Mouse (Mus musculus): Measurements from ENCODE around the gene Utp4. TPM values are rescaled to one million over a fixed set of nuclear protein-coding genes. Genes with fewer than 3 reads are reported as not detected.
"Not testable (repeated sequence)": the region's sequence is repeated elsewhere in the genome, so short reads cannot be mapped to it uniquely, and the experiment has no call there.

The Utp4 gene
- polyA plus RNA-seq, 1 experiment from 2014 or later: 22.8 TPM

DNA sequence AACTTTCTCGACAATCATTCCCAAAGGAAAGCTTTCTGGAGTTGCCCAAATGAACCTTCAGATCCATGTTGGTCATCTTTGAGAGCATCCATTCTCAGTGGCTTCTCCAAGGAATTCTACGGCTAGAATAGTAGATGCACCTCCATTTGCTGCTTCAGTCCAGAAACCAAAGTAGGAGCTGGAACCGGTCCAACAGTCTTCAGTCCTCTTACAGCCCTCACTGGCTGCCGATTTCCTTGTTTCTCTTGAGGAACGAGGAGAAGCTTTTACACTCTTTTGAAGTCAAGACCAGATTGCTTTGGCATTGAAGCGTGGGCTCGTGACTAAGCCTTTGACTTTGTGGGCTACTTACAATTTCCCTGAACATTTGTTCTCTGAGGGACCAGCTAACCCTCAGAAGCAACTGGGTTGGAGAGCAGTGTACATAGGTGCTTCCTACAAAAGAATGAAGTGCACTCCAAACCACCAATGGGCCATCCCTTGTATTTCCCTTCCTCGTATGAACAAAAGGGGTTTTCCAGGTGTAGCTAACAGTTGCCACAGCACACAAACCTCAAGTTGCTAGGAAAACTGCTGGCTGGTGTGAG, 13.2 kb upstream of the Utp4 start:
- 77% methylated on average over 8 of the region's 8 CpGs for WGBS
- H3K36me3 ChIP-seq (ENCODE audit: control insufficient read depth, insufficient read depth): peaks cover 50% of the 10 kb centered on the region

DNA sequence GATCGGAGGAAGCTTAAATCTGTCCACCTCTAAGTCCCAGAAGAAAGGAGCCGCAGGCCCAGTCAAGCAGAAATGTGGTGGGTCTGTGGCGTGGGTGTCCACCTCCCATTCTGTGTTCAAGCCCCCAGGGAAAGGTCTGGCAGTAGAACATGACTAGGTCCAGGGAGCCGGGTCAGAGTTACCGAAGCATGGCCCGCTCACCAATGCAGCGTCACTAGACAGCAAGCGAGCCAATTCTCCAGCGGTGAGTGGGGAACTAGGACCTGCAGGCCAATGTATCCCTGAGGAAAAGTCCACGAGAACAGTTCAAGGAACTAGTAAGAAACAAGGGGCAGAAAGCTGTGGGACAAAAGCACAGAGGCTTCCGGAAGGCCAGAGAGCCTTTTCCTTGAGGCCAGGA, 9.3 kb upstream of the Utp4 start:
- H3K9me3 ChIP-seq (ENCODE audit: control insufficient read depth); H3K4me3 ChIP-seq (ENCODE audit: low read depth, low read length); H3K4me1 ChIP-seq (replicated peaks; ENCODE audit: control insufficient read depth, insufficient read depth, low read length); ATAC-seq; H3K4me2 ChIP-seq (replicated peaks; ENCODE audit: low read depth); H3K27ac ChIP-seq (ENCODE audit: low read depth, low read length); H3K27me3 ChIP-seq (replicated peaks; ENCODE audit: control insufficient read depth, insufficient read depth, low read length); H3K9ac ChIP-seq (ENCODE audit: low read depth, low read length): not testable (repeated sequence)
- WGBS: 95% methylated on average over 11 of the region's 11 CpGs
- H3K36me3 ChIP-seq (ENCODE audit: control insufficient read depth, insufficient read depth): peaks cover 50% of the 10 kb centered on the region

More for the DNA sequence above, 13.2 kb upstream of the Utp4 start:
- no peak overlapping the region for H3K4me3 ChIP-seq (ENCODE audit: low read depth, low read length)
- no peak for TF ChIP-seq CTCF (IDR thresholded peaks at IDR 0.05; ENCODE audit: low read depth)
- H3K9me3 ChIP-seq (ENCODE audit: control insufficient read depth): no peaks in the 10 kb centered on the region
- H3K4me2 ChIP-seq (replicated peaks; ENCODE audit: low read depth): no peak overlapping the region
- H3K4me1 ChIP-seq (replicated peaks; ENCODE audit: control insufficient read depth, insufficient read depth, low read length): no peaks in the 10 kb centered on the region
- H3K9ac ChIP-seq (ENCODE audit: low read depth, low read length): no peak overlapping the region
- H3K27me3 ChIP-seq (replicated peaks; ENCODE audit: control insufficient read depth, insufficient read depth, low read length): no peaks in the 10 kb centered on the region
- H3K27ac ChIP-seq (ENCODE audit: low read depth, low read length): no peak overlapping the region
- no peak for ATAC-seq

DNA sequence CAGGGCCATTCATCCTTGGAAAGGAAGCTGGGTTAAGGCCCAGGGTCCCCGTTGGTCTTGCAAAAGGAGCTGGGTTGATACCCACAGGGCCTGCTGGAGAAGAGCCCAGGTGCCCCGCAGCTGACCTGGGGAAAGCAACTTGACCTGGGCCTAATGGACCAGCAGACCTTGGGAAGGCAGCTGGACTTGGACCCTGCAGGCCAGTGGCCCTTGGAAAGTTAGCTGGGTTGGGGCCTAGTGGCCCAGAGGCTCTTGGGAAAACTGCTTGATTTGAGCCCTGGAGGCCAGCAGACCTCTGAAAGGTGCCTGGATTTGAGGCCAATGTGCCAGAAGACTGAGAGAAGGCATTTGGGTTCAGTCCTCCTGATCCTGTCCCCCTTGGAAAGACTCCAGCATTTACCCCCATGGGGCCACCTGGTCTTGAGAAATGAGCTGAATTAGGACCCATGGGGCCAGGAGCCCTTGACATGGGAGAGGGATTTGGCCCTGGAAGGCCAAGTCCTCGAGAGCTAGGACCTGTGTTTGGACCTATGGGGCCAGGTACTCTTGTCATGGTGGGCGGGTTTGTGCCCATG, 8.5 kb upstream of the Utp4 start:
- H3K36me3 ChIP-seq (ENCODE audit: control insufficient read depth, insufficient read depth): peaks cover 45% of the 10 kb centered on the region
- not testable (repeated sequence) for H3K27me3 ChIP-seq (replicated peaks; ENCODE audit: control insufficient read depth, insufficient read depth, low read length); H3K4me3 ChIP-seq (ENCODE audit: low read depth, low read length); H3K9ac ChIP-seq (ENCODE audit: low read depth, low read length); H3K9me3 ChIP-seq (ENCODE audit: control insufficient read depth); H3K4me1 ChIP-seq (replicated peaks; ENCODE audit: control insufficient read depth, insufficient read depth, low read length); H3K27ac ChIP-seq (ENCODE audit: low read depth, low read length); ATAC-seq; H3K4me2 ChIP-seq (replicated peaks; ENCODE audit: low read depth)
- WGBS: 92% methylated on average over 4 of the region's 4 CpGs

DNA sequence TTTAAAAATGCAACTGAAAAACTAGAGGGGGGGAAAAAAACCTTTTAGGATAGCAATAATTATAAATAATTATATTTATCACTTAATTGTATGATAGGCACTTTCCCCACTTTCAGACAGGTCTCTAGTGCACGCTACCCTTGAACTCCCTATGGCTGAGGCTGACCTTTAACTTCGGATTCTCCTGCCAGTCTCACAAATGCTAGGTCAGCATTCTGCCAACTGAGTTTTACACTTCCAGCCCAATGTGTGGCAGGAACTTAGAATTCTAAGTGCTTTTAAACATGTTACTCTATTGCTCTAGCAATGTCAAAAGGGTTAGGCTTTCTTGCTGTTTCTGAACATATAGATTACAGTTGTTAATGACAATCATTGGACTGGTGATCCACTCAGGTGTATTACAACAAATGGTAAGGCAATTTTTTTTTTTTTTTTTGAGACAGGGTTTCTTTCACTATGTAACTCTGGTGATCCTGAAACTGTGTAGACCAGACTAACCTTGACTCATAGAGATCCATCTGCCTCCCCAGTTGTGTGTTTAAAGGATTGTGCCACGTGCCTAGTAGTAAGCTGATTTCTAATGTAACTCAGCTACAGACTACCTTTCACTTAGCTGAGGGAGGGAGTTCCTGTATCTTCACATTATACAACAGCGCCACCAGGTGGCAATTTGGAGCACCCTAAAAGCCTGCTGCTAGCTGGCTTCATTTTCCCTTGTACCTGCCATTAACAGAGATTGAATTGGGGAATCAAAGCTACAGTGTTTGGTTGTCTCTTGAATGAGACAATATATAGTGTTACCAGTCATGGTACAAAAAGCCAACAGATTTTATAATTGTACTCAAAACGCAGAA, 5.9 kb upstream of the Utp4 start:
- ATAC-seq: peak; percentile 66

DNA sequence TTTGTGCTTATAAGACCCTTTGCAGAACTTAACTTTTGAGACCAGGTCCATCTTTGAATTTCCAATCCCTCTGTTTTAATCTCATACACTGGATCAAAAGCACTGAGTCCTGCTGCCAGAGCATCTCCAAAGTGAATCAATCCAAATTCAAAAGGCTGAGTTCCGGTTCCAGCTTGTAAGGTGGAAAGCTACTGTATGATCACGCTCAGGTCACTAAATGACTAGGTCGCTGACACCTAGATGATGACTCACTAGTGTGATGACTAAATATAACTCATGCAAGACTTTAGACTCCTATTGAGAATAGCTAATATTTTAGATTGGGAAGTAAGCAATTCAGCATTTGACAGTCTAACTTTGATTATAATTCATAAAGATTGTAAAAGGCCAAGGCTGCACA, 4.6 kb upstream of the Utp4 start:
- no peak for ATAC-seq
- Histone ChIP-seq H3K9me3 (ENCODE audit: control insufficient read depth) (no peaks in the 10 kb centered on the region), H3K4me3 (ENCODE audit: low read depth, low read length) (no peak overlapping the region), H3K27me3 (replicated peaks; ENCODE audit: control insufficient read depth, insufficient read depth, low read length) (no peaks in the 10 kb centered on the region), H3K4me2 (replicated peaks; ENCODE audit: low read depth) (no peak overlapping the region), H3K27ac (ENCODE audit: low read depth, low read length) (no peak overlapping the region; the same call in 1 of the 2 replicates), H3K36me3 (ENCODE audit: control insufficient read depth, insufficient read depth) (peaks cover 26% of the 10 kb centered on the region), H3K4me1 (replicated peaks; ENCODE audit: control insufficient read depth, insufficient read depth, low read length) (no peaks in the 10 kb centered on the region; the same call in 1 of the 2 replicates), H3K9ac (ENCODE audit: low read depth, low read length) (no peak overlapping the region)
- 48% methylated on average over 3 of the region's 3 CpGs for WGBS
- TF ChIP-seq CTCF (IDR thresholded peaks at IDR 0.05; ENCODE audit: low read depth): no peak

More for the DNA sequence above, 5.9 kb upstream of the Utp4 start:
- no peak overlapping the region for H3K9ac ChIP-seq (ENCODE audit: low read depth, low read length)
- 32% methylated on average over 5 of the region's 5 CpGs for WGBS
- H3K36me3 ChIP-seq (ENCODE audit: control insufficient read depth, insufficient read depth): peaks cover 37% of the 10 kb centered on the region
- H3K27me3 ChIP-seq (replicated peaks; ENCODE audit: control insufficient read depth, insufficient read depth, low read length): no peaks in the 10 kb centered on the region
- H3K4me2 ChIP-seq (replicated peaks; ENCODE audit: low read depth): no peak overlapping the region
- H3K9me3 ChIP-seq (ENCODE audit: control insufficient read depth): no peaks in the 10 kb centered on the region
- H3K27ac ChIP-seq (ENCODE audit: low read depth, low read length): no peak overlapping the region
- no peak overlapping the region for H3K4me3 ChIP-seq (ENCODE audit: low read depth, low read length)
- no peaks in the 10 kb centered on the region; the same call in 1 of the 2 replicates for H3K4me1 ChIP-seq (replicated peaks; ENCODE audit: control insufficient read depth, insufficient read depth, low read length)
- TF ChIP-seq CTCF (IDR thresholded peaks at IDR 0.05; ENCODE audit: low read depth): peak; percentile 94

DNA sequence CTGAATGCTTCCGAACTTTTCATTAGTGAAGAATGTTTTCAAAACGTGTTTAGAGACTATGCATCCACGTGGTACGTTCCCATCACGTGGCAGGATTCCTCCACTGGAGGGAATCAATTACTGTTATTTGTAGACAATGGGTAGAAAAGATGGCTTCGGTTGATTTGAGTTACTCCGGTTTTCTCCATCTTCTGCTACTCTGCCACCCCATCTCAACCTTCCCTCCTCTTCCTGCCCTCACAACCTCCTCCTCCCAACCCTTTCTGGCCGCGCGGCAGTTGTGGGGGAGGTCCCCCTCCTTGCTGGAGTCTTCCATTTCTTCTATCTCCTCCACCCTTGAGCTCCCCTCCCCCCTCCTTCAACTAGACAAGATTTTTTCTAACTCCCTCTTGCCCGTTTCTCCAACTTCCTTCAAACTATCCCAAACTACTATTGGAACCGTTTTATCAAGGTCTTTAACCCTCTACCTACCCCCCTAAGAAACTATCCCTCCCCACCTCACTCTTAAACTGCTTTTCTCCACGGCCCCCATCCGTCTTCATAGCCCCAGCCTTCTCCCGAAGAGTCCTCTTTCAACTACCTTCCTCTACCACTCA, 1.1 kb upstream of the Utp4 start:
- 1% methylated on average over 15 of the region's 15 CpGs for WGBS
- Histone ChIP-seq H3K9ac (ENCODE audit: low read depth, low read length) (peak overlapping the region; percentile 93), H3K4me1 (replicated peaks; ENCODE audit: control insufficient read depth, insufficient read depth, low read length) (no peaks in the 10 kb centered on the region; the same call in 1 of the 2 replicates), H3K36me3 (ENCODE audit: control insufficient read depth, insufficient read depth) (peaks cover 3% of the 10 kb centered on the region; the same call in 1 of the 2 replicates), H3K4me2 (replicated peaks; ENCODE audit: low read depth) (peak overlapping the region; percentile 83), H3K27me3 (replicated peaks; ENCODE audit: control insufficient read depth, insufficient read depth, low read length) (no peaks in the 10 kb centered on the region), H3K27ac (ENCODE audit: low read depth, low read length) (peak overlapping the region; percentile 97), H3K4me3 (ENCODE audit: low read depth, low read length) (peak overlapping the region; percentile 99), H3K9me3 (ENCODE audit: control insufficient read depth) (no peaks in the 10 kb centered on the region)
- TF ChIP-seq CTCF (IDR thresholded peaks at IDR 0.05; ENCODE audit: low read depth): no peak
- ATAC-seq: no peak
